Mouse (Mus musculus) adrenal gland (tissue): ENCODE results near the gene Pcnt.

ENCODE experiments used
- intact Hi-C: fragments of 180-260 bp; cut with DNase I; formaldehyde crosslinking; loops from one replicate; pipeline ENCODE4 v1.15.1; 2025

Pcnt gene

DNA sequence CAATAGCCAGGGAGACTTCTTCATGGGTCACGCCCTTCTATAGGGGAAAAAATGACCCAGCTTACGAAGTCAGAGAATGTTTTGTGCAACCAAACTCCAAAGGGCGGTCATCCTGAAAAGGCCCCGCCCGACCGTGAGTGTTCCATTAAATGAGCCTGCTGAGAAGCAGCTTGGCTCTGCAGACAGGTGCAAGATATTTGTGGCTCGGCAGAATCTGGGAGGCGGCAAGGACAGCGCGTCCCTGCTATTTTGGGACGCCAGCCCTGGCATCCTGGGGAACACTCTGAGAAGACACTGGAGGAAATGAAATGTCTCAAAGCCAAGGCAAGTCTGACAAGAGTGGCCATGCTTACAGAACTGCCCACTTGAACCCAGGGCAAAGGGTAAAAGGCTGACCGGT lies 25.8 kb downstream of the Pcnt start:
- intact Hi-C loops, result no loop called here

DNA sequence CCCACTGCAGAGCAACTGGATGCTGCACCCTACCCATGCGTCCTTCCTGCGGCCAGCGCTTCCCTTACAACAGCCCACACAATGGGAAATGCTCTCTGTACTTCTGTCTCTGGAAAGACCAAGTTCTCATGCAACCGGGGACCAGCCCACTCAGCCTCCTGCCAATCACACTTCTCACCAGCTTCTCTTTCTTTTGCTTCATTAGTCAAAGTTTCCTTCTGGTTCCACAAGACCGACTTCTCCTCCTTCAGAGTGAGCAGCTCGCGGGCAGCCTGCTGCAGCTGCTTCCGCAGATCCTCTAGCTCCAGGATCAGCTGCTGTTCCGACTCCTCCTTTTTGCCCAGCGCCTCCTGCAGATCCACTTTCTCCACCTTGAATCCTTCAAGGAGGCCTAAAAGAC lies 34.1 kb downstream of the Pcnt start:
- intact Hi-C loops, result no loop called here

DNA sequence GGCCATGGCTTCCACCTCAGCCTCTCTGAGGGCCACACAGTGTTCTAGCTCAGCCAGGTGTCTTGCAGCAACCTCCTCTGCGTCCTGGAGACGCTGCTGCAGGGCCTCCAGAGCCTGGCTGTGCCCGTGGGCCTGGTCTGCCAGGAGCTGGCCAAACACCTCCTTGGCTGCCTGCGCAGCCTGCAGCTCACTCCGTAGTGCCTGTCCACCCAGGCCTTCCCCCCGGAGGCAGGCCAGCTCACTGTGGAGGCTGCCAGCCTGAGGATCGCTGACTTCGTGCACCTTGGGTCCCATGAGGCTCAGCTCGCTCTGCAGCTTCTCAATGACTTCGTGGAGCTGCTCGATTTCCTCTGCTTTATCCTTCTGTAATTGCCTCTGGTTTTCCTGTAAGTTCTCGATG lies 50.0 kb downstream of the Pcnt start:
- intact Hi-C loops, result no loop called here

DNA sequence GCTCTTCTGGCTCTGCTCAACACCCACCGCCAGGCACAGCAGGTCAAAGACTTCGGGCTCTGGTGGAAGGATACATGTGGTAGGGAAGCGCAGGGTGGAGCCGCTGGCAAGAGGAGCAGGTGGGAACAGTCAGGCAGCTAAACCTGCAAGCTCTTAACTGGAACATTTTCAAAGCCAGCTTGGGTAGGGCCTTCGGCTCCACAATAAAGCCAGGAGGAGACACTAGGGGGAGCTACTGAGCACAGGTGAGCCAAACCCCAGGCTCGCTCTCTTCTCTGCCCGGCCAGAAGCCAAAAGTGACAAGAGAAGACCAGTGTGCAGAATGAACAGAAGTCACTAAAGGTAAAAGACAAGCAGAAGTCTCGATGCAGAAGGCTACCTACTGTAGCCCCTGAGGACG lies 50.8 kb downstream of the Pcnt start:
- intact Hi-C loops, result no loop called here

DNA sequence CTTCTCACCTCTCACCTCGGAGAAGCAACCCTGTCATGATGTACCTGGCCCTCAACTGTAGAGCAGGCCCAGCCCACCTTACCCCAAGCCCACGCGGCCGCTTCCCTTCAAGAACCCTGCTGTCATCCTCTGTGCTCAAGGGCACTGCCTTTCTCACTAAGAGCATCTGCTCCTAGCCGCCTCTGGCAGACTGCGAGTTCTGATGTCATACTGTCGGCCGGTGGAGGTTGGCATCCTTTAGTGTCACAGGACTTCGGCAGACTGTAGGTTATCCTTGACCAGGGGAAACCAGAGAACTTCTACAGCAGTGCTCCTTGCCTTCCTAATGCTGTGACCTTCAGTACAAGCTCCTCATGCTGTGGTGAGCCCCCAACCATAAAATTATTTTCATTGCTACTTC lies 51.4 kb downstream of the Pcnt start:
- intact Hi-C loops, result no loop called here

DNA sequence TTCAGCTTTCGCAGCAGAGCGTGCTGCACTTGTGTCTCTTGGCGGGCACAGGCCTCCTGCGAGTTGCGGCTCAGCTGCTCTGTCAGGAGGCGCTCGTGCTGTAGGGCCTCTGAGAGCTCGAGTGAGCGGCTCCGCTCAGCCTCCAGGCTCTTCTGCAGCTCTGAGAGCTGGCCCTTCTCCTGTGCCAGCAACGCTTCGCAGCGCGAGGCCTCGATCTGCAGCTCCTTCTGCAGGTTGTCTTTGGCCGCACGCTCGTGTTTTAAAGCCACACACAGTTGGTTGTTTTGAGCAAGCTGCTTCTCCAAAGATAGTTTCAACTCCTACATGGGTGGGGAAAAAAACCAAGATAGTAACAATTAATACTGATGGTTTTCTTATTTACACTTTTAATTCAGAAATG lies 67.6 kb downstream of the Pcnt start:
- intact Hi-C loops, result no loop called here

DNA sequence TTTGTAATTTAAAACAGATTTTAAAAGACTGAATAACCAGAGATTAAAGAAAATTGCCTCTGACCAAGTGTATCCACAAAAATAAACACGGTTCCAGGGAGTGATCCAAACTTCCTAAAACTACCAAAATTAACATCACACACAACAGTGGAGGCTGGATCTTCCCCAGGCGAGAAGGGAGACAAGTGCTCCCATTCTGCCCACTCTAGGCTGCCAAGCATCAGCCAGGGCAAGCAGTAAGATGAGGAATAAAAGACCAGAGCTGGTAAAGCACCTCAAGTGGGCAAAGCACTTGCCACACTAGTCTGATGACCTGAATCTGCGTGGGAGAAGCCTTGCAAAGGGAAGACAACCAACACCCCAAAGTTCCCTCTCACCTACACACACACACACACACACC lies 70.8 kb downstream of the Pcnt start:
- intact Hi-C loops, result no loop called here

DNA sequence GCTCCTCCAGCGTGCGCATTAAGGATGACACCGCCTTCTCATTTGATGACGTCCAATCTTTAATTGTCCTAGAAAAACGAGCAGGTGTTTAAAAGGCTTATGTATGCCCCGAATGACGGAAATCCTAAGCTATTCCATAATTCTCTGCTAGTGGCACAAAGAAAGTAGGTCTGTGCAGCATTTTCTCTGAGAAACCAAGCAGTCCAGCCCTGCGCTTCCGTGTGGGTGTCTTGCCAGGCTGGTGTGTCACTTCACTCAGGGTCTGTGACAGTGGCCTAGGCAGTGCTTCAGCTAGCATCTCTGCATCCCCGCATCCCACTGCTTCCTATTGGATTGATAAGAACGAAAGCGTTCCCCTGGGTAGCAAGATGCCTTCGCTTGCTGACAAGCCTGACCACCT lies 73.8 kb downstream of the Pcnt start:
- intact Hi-C loops, result no loop called here

DNA sequence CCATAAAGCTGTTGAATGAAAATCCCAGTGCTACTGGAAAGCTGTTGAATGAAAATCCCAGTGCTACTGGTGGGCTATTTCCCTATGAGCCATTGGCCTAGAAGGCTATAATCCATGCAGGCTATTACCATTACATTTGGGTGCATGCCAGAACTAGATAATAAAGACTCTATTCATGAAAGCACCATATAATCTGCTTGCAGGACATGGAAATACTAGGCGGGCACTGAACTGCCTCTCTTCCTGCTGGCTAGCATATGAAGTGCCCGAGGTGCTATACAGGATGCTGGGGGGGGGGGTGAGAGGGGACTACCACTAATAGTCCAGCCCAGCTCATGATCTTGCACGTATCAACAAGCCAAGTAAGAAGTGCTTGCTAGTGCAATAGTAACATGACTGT lies 79.4 kb downstream of the Pcnt start:
- intact Hi-C loops, result no loop called here

DNA sequence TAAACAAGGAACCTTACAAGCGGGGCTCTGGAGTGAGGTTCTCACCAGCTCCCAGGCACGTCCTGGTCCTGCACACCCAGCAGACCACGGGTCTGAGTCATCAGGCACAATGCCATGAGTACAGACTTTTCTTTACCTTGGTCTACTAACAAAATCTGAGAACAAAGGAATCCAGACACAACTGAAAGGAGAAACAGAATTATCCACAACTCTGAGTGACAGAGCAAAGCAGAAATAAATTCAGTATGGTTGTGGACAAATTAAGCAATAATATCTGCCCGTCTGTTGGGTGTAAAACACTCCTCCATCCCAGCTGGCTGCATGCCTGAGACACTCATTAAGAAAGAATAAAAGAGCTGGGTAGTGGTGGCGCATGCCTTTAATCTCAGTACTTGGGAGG lies 84.1 kb downstream of the Pcnt start:
- intact Hi-C loops, result no loop called here

DNA sequence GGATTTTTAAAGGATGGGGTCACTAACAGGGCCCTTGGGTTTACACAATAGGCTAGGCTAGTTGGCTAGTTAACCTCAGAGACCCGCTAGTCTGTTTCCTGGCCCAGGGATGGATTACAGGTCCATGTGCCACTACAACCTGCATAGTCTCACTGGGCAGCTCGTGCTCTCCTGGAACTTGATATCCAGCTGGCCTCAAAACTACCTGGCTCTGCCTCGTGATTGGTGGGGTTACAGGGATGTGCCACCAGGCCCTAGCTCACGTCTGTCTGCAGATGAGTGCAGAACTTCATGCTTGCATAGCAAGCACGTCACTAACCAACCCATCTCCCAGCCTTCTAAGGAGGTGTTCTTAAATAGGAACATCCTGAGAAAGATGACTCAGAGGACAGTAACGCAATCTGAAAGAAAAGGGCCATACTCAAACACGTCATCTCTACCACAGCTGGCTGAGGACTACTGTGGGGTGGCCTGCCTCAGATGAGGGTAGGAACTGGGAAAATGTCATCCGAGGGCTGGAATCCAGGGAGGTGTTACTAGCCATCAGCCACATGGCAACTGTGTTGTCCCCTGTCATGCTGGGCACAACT lies 85.2 kb downstream of the Pcnt start:
- intact Hi-C loops, result no loop called here

DNA sequence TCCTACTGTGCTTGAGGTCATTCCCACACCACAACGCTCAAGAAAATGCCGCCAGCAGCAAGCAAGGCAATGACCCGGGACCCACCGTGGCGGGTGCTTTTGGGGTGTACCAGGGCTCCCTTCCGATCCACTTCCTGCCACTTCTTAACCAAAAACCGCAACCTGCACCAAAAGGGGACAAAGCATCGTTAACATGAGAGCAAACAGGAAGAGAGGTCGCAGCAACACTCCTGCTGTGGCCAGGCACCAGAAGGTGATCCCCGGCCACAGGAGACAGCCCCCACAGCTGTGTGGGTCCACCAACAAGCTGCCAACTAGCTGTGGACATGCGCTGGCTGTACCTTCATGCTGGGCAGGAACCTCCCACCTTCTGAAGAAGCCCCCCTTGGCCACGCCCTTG lies 87.6 kb downstream of the Pcnt start:
- intact Hi-C loops, result no loop called here

DNA sequence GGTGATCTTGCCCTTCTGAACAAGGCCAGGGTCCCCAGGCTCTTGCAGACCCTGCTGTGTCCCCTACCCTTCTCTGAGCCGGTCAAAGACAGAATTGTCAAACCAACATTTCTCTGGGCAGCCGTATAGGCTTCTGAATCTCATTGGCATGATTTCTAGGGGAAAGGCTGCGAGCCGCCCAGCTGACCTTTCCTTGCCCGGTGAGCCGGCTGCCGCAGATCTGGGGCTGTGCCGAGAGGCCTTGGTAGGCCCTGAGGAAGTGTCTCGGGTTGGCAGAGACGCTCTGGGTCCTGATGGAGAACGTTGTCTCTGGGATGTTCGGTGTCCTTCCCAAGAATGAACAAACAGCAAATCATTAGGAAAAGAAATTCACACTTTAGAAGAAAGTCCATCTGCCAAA lies 88.6 kb downstream of the Pcnt start:
- intact Hi-C loops, result no loop called here

DNA sequence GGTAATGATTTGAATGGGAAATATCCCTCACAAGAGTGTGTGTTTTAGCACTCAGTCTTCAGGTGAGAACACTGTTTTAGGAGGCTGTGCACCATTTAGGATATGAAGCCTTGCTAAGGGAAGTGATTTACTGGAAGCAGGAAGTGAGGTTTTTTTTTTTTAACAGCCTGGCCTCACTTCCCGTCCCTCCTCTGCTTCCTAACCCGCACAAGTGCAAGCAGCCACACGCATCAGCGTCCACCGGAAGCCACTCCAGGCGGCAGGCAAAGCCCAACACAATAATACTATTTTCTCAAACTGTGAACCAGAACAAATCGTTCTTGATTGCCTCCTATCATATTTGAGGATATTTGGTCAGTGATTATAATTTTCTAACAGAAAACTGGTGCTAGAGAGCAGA lies 90.6 kb downstream of the Pcnt start:
- intact Hi-C loops, result no loop called here

DNA sequence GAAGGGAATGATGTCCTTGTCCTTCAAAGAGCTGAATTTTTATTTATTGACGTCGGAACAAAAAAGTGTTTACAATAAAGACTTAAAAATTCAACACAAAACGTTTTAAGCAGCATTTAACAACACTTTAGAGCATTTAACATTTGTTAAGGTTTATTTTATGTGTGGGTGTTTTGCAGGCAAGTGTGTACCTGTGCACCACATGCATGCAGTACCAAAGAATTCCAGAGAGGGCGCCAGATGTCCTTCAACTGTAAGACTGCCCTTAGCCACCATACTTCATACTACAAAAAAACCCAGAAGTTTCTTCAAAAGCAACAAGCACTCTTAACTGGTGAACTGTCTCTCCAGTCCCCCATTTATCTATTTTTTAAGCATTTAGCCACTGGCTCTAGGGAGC lies 96.0 kb downstream of the Pcnt start:
- intact Hi-C loops, result no loop called here

DNA sequence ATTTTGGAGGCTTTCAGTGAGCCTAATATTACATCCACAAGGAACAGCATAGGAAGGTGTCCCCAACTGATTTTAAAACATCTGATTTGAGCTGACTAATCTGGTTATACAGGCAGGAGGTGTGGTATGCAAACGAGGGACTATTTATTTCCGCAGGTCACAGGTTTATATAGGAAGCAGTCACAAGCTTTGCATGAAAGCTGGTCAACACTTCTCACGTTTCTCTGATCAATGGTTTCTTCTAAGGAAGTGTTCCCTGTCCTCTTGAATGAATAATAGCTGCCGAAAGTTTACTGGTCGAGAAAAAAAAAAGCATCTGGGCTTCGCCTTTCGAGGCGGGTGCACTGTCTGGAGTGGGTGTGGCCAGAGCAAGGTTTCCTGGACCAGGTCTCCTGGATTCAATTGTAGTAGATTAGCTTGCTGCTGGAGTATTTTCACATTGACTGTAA lies 96.5 kb downstream of the Pcnt start:
- intact Hi-C loops, result no loop called here

DNA sequence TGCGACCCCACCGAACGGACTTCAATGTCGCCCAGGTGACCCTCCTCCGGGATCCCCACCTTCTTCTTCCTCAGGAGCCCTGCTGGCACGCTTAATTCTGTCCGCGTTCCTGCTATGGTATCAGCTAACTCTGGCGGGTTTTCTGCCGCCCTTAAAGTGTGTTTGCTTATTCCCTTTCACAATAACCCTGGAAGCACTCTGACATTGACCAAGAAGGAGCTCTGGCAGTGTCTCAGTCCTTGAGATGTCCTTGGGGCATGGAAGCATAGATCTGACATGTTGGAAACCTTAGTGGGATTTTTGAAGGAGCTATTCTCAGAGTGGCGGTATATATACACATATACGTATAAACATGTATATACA lies 97.1 kb downstream of the Pcnt start:
- intact Hi-C loops, result no loop called here

DNA sequence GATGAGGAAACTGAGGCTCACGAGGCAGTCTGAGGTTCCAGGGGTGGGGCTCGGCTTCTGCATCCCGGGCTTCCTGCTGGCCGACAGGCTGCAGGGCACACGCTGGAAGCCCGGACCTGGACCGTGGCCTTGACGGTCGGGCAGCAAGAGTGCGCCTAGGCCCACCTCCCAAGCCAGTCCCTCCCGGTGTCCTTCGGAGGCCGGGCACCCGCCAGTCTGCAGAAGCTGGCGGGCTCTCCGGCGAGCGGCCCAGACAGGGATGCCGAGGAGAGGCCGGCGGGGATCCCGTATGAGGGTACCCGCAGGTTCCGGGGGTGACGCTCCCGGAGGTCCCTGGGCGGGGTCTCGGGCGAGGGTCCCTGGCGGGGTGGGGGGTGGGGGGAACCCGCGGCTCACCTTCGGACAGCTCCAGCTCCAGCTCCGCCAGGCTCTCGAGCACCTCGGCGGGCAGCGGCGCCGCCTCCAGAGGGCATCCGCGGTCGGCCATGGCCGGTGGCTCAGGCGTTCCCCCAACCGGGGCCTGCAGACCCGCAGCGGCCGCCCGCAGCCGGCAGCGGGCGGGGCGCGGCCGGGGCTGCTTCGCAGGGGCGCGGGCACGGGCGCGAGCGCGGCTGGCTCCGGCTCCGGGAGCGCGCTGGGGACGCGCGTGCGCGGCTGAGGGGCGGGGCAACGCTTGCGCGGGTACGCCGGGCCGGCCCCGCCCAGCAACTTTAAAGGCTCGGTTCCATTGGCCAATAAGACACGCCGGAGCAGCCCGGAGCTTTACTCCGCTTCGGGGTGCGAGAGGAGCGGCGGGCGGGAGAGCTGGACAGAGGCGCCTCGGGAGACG lies 97.7 kb downstream of the Pcnt start, which contains the start of gene Dip2a:
TSS of gene Dip2a (minus strand) at position 581 of the 829 bp plus-strand sequence.
- intact Hi-C loops, result no loop called here

DNA sequence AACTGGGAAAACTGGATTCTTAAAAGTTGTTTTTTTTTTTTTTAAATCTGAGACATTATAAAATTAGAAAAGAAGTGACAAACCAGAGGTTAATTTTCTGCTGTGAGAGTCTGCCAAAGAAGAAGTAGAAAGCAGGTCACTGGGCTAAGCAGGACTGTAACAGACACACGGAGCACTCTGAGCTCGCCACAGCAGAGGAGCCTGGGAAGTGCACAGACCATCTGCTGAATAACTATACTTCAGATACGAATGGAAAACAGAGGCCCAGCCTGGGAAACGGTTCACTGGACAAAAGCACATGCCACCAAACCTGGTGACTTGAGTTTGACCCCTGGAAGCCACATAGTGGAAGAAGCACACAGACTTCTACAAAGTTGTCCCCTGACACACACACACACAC lies 108.2 kb downstream of the Pcnt start:
- intact Hi-C loops, result no loop called here

DNA sequence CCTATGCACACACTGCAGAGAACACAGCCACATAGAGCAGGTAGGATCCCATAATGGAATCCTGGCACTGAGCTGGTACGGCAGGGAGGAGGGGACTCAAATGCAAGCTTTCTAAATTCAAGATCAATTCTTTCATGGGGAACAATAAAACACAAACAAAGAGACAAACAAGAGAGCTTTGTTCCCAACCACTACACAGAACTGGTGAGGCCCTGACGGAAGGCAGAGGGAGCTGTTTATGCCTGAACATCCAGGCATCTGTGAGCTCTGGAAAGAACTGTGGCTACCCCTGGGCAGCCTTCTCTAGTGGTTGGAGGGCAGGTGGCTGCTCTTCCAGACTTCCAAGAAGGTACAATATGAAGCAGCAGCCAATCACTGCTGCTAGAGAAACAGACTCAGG lies 110.5 kb downstream of the Pcnt start:
- intact Hi-C loops, result no loop called here

DNA sequence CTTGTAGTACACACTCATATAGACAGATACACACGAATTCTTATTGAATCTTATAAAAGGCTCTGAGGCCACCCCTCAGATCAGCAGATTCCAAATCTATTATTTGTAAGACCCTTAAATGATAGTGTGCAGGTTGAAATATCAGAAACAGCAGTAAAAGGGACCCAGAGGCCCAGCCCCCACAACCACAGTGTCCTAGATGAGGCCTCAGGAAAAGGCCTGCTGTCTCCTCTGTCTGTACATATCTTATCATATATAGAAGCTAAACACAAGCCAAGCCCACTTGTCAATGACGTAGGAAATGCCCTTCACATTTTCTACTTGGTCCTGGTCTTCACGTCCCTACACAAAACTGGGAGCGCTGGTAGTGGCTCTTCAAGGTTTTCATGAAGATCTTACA lies 113.5 kb downstream of the Pcnt start:
- intact Hi-C loops, result no loop called here

DNA sequence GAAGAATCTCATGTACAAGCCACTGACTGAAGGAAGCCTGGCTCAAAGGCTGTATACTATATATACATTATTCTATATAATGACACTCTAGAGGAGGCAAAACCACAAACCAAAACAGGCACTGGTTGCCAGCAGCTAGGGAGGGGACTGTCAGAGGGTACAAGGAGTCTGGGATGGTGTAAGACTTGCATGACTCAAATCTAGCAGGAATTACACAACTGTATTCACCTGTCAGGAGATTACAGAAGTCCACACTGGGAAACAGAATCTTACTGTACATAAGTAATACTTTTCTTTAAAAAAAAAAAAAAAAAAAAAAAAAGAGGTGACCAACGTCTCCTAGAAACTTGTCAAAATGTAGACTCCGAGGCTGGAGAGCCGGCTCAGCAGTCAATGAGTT lies 114.0 kb downstream of the Pcnt start:
- intact Hi-C loops, result no loop called here

DNA sequence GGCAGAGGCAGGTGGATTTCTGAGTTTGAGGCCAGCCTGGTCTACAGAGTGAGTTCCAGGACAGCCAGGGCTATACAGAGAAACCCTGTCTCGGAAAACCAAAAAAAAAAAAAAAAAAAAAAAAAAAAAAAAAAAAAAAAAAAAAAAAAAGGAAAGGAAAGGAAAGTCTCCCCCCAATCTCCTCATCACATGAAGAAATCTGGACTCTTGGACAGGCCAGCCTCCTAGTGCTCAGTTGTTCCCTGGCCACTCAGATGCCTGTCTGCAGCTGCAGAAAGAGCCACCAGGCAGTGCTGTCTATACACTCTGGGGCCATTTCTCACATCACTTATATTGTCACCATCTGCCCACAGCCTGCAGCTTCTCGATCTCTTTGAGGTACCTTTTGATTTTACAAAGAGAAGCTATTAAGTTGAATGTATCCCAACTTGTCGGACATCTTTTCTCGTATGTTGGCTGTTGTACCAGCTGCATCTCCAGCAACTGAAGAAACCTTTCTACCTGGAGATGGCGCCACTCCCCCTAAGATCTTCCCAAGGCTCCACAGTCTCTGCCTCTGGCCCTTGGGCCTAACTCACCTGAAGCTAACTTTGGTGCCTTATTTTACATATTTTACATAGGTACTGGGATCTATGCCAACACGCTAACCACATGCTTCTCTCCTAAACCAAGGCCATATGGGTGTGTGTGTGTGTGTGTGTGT lies 116.1 kb downstream of the Pcnt start:
- intact Hi-C loops, result no loop called here
